Mouse (Mus musculus) testis, adult 2 months (tissue): ENCODE measurements around the gene BC051665. TPM values are rescaled to one million over a fixed set of nuclear protein-coding genes. Genes with fewer than 3 reads are reported as not detected.

ENCODE experiments used
- H3K27ac ChIP-seq: fragments of 200-500 bp; 2 replicates; pipeline ENCODE4 v1.5.1; 2012; ENCODE audit warnings: low read depth, low read length; ENCODE audit not compliant: control insufficient read depth, insufficient read depth
- H3K27me3 ChIP-seq: fragments of 200-500 bp; 2 replicates; pipeline ENCODE4 v1.6.1; 2012; ENCODE audit warnings: mild to moderate bottlenecking, low read length, moderate library complexity; ENCODE audit not compliant: control insufficient read depth, insufficient read depth
- H3K36me3 ChIP-seq: fragments of 200-500 bp; 2 replicates; pipeline ENCODE4 v1.6.1; 2012; ENCODE audit warnings: mild to moderate bottlenecking, low read length; ENCODE audit not compliant: control insufficient read depth, insufficient read depth
- H3K4me1 ChIP-seq: fragments of 200-500 bp; 2 replicates; pipeline ENCODE4 v1.6.1; 2012; ENCODE audit warnings: low read length; ENCODE audit not compliant: control insufficient read depth, insufficient read depth
- H3K4me3 ChIP-seq: fragments of 200-500 bp; 2 replicates; pipeline ENCODE4 v1.5.1; 2012; ENCODE audit warnings: low read depth, mild to moderate bottlenecking, low read length, moderate library complexity, mixed read lengths; ENCODE audit not compliant: control insufficient read depth
- CTCF ChIP-seq: fragments of 200-500 bp; IDR thresholded peaks from 2 replicates; pipeline ENCODE4 v1.5.1; 2012; ENCODE audit warnings: low read depth, mild to moderate bottlenecking, inconsistent platforms, low read length, moderate library complexity; ENCODE audit not compliant: control insufficient read depth, insufficient read depth, insufficient replicate concordance
- POLR2A ChIP-seq: fragments of 200-500 bp; IDR thresholded peaks from 2 replicates; pipeline ENCODE4 v1.6.1; 2012; ENCODE audit warnings: low read depth, mild to moderate bottlenecking, inconsistent platforms, low read length, moderate library complexity; ENCODE audit not compliant: control insufficient read depth
- polyA plus RNA-seq: library from polyadenylated mRNA; depleted of rRNA; stranded (reverse); fragments of >200 nt; gene quantifications from 2 replicates; pipeline ENCODE4 v1.2.3, GENCODE M21; 2012; rRNA removed

Gene BC051665
- polyA plus RNA-seq, 1 experiment = not detected

GRCm38 (mm10) chr13:60743381-60744077, 42.6 kb downstream of the BC051665 start:
- Histone ChIP-seq H3K36me3 (no peaks in the 10 kb centered on the region), H3K27me3 (no peaks in the 10 kb centered on the region), H3K4me3 (no peak overlapping the region), H3K27ac (no peak overlapping the region), H3K4me1 (no peaks in the 10 kb centered on the region)
- TF ChIP-seq CTCF (no peak), POLR2A (no peak)

DNA sequence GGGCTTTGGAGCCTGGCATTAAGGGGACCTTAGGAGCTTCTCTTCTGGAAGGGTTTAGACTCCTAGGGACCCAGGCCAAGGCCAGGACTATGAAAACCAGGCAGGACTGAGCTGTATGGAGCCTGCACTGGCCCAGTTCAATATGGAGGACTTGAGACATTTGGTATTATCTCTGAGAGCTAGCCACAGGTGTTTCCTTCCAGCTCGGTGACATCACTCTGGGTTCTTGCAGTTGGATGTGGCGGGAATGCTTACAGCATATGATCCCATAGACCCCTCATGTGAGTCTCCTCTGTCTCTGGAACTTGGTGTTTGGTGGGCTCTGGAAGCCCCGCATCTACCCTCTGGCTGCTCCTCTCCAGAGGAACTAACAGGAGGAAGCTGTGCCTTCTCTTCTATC, 43.6 kb downstream of the BC051665 start:
- Histone ChIP-seq H3K4me3 (no peak overlapping the region), H3K4me1 (no peaks in the 10 kb centered on the region), H3K27ac (no peak overlapping the region), H3K36me3 (no peaks in the 10 kb centered on the region), H3K27me3 (no peaks in the 10 kb centered on the region)
- TF ChIP-seq CTCF (no peak), POLR2A (no peak)

GRCm38 (mm10) chr13:60740248-60740647, 45.9 kb downstream of the BC051665 start:
- no peaks in the 10 kb centered on the region for H3K27me3 ChIP-seq
- no peak overlapping the region for H3K27ac ChIP-seq
- H3K4me1 ChIP-seq = no peaks in the 10 kb centered on the region
- no peak overlapping the region for H3K4me3 ChIP-seq
- no peak for TF ChIP-seq POLR2A
- TF ChIP-seq CTCF = no peak
- H3K36me3 ChIP-seq = no peaks in the 10 kb centered on the region

DNA sequence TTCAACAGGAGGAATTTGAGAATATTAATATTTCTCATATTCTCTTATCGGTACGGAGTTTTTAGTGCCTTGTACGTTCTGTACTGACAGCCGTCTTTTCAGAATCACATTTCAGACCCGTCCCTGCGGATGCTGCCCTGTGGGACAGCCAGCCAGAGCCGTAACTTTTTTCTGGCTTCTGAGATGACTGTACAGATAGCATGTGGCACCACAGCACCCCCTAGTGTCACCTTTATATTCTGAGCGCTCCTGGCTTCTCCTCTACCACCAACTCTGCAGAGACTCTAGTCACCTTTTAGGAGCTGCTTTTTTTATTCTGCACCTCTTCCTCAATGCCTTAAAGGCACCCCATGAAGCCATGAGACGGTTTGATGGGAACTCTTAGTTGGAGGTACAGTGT, 47.7 kb downstream of the BC051665 start:
- H3K27me3 ChIP-seq = no peaks in the 10 kb centered on the region
- no peaks in the 10 kb centered on the region for H3K36me3 ChIP-seq
- TF ChIP-seq POLR2A (no peak), CTCF (peak; percentile 36; the same call in 1 of the 2 replicates)
- no peaks in the 10 kb centered on the region for H3K4me1 ChIP-seq
- H3K4me3 ChIP-seq = no peak overlapping the region
- H3K27ac ChIP-seq = no peak overlapping the region

GRCm38 (mm10) chr13:60737632-60738324, 48.4 kb downstream of the BC051665 start:
- H3K36me3 ChIP-seq = no peaks in the 10 kb centered on the region
- H3K4me3 ChIP-seq = no peak overlapping the region
- H3K27me3 ChIP-seq = no peaks in the 10 kb centered on the region
- no peaks in the 10 kb centered on the region for H3K4me1 ChIP-seq
- TF ChIP-seq CTCF = no peak
- TF ChIP-seq POLR2A = no peak
- no peak overlapping the region for H3K27ac ChIP-seq

DNA sequence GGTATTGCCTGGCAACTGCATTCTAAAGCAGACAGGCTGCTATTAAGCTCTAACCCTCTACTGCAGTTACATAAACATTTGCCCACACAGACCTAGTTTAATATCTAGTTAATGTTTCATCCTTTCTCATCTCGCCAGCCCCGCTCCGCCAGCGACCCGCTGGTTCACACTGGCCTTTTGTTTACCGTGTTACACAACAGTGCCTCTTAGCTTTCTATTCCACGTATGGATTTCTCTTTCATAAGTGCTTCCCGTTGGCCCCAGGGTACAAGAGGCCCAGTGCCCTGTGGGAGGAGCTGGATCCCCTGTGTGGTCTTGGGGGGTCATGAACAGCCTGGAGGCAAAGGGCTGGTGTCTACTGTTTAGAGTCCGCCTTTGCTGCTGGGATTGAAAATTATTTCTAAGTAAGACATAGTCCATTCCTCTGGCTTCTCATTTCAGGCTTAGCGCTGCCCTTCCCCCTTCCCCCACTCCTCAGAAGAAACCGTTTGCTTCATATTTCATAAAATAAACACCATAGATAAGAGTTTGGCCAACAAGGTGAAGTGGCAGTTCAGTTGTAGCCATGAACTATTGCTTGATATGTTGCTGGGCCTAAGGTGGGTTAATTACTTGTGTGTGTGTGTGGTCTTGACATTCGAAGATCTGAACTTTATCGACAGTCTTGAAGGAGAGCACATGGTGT, 49.6 kb downstream of the BC051665 start:
- Histone ChIP-seq H3K27ac (no peak overlapping the region), H3K4me3 (no peak overlapping the region), H3K4me1 (no peaks in the 10 kb centered on the region), H3K36me3 (no peaks in the 10 kb centered on the region), H3K27me3 (no peaks in the 10 kb centered on the region)
- no peak for TF ChIP-seq CTCF
- TF ChIP-seq POLR2A = no peak

- Histone ChIP-seq H3K36me3 (no peaks in the 10 kb centered on the region), H3K27ac (no peak overlapping the region), H3K4me3 (no peak overlapping the region), H3K27me3 (no peaks in the 10 kb centered on the region), H3K4me1 (no peaks in the 10 kb centered on the region)
- TF ChIP-seq CTCF = no peak
- no peak for TF ChIP-seq POLR2A
These were observed 50.9 kb downstream of the BC051665 start for GRCm38 (mm10) chr13:60735306-60735705.

Other genes with a start within 250 kb of the BC051665 start
- 2.6 and 3.4 TPM in 2 replicates for gene Dapk1, start 184.4 kb downstream of the BC051665 start, polyA plus RNA-seq
- not detected in 2 replicates for gene Ctsll3, start 16.5 kb upstream of the BC051665 start, polyA plus RNA-seq
- 0.23 and 0.36 TPM in 2 replicates for gene 4930486L24Rik, start 78.1 kb upstream of the BC051665 start, polyA plus RNA-seq
- gene Gm49392, start 110.5 kb upstream of the BC051665 start, polyA plus RNA-seq = 0.12 TPM in 1 of 2 replicates, not detected in the other
- 0.23 TPM in 1 of 2 replicates, not detected in the other for gene Ctla2b, start 111.1 kb upstream of the BC051665 start, polyA plus RNA-seq
- not detected in 2 replicates for gene Tpbpb, start 118.5 kb upstream of the BC051665 start, polyA plus RNA-seq
- not detected in 2 replicates for gene Gm49393, start 149.2 kb upstream of the BC051665 start, polyA plus RNA-seq
- 0.15 and 0.37 TPM in 2 replicates for gene Gm49391, start 150.2 kb upstream of the BC051665 start, polyA plus RNA-seq
- 0.22 and 1.2 TPM in 2 replicates for gene Ctla2a, start 150.3 kb upstream of the BC051665 start, polyA plus RNA-seq
- gene Tpbpa, start 155.6 kb upstream of the BC051665 start, polyA plus RNA-seq = not detected in 2 replicates
- not detected in 2 replicates for gene Ctsj, start 219.6 kb upstream of the BC051665 start, polyA plus RNA-seq